Mouse (Mus musculus) forebrain, embryonic 14.5 days (tissue): Measurements from ENCODE around the gene Anxa4. TPM values are rescaled to one million over a fixed set of nuclear protein-coding genes. Genes with fewer than 3 reads are reported as not detected.

ENCODE experiments used
- ATAC-seq: fragments of 200-750 bp; cut with Nextera tagmentation; 2 replicates; pipeline ENCODE4 v1.8.0; 2017; ENCODE audit warnings: mild to moderate bottlenecking, moderate library complexity
- DNase-seq: peaks from one replicate; pipeline ENCODE4 v3.0.0-alpha.2; 2015; ENCODE audit warnings: low spot score
- H3K27ac ChIP-seq: fragments of 300-500 bp; sonication (generic); 2 replicates; pipeline ENCODE4 v1.5.1; 2014; ENCODE audit warnings: low read depth, mild to moderate bottlenecking, control low read depth, low read length, moderate library complexity
- H3K27me3 ChIP-seq: fragments of 300-500 bp; sonication (generic); replicated peaks from 2 replicates; pipeline ENCODE4 v1.6.1; 2014; ENCODE audit warnings: low read length, control low read depth, mixed read lengths; ENCODE audit not compliant: control insufficient read depth, insufficient read depth
- H3K36me3 ChIP-seq: fragments of 300-500 bp; sonication (generic); 2 replicates; pipeline ENCODE4 v1.6.1; 2014; ENCODE audit warnings: low read length, control low read depth; ENCODE audit not compliant: control insufficient read depth, insufficient read depth
- H3K4me1 ChIP-seq: fragments of 300-500 bp; sonication (generic); 2 replicates; pipeline ENCODE4 v1.6.1; 2014; ENCODE audit warnings: antibody characterized with exemption, low read length, control low read depth; ENCODE audit not compliant: control insufficient read depth, insufficient read depth
- H3K4me2 ChIP-seq: fragments of 300-500 bp; sonication (generic); 2 replicates; pipeline ENCODE4 v1.6.1; 2014; ENCODE audit warnings: mild to moderate bottlenecking, control low read depth, low read length
- H3K4me3 ChIP-seq: fragments of 300-500 bp; sonication (generic); 2 replicates; pipeline ENCODE4 v1.5.1; 2014; ENCODE audit warnings: low read depth, low read length, control low read depth
- H3K9ac ChIP-seq: fragments of 300-500 bp; sonication (generic); 2 replicates; pipeline ENCODE4 v1.6.1; 2014; ENCODE audit warnings: mild to moderate bottlenecking, low read length, control low read depth, moderate library complexity
- H3K9me3 ChIP-seq: fragments of 300-500 bp; sonication (generic); replicated peaks from 2 replicates; pipeline ENCODE4 v1.6.1; 2016; ENCODE audit warnings: low read length, control low read depth, mixed read lengths; ENCODE audit not compliant: control insufficient read depth
- WGBS: fragments of 180-500 bp; shearing (Covaris S2); extraction: QIAGEN DNeasy Blood & Tissue Kit; methylation state at CpG from one replicate; pipeline ENCODE4 v1.1.7; 2014; 5-methylcytosine and 5-hydroxymethylcytosine counted together
- polyA plus RNA-seq: library from polyadenylated mRNA; unstranded; fragments of >200 nt; fragmentation: Nextera tagmentation; extraction: Ambion mirVana; gene quantifications from 2 replicates; pipeline ENCODE4 v1.2.1, GENCODE M21; 2014

The Anxa4 gene
- polyA plus RNA-seq, 1 experiment from 2014 or later = 6.5 TPM

GRCm38 (mm10) chr6:86750961-86751360 lies 42.4 kb downstream of the Anxa4 start:
- Histone ChIP-seq H3K4me1 (no peaks in the 10 kb centered on the region), H3K36me3 (no peaks in the 10 kb centered on the region), H3K9me3 (no peaks in the 10 kb centered on the region), H3K4me2 (no peak overlapping the region), H3K4me3 (no peak overlapping the region), H3K9ac (no peak overlapping the region), H3K27me3 (no peaks in the 10 kb centered on the region), H3K27ac (no peak overlapping the region)
- 86% methylated on average over 4 of the region's 4 CpGs for WGBS
- no peak for ATAC-seq
- DNase-seq = no peak

DNA sequence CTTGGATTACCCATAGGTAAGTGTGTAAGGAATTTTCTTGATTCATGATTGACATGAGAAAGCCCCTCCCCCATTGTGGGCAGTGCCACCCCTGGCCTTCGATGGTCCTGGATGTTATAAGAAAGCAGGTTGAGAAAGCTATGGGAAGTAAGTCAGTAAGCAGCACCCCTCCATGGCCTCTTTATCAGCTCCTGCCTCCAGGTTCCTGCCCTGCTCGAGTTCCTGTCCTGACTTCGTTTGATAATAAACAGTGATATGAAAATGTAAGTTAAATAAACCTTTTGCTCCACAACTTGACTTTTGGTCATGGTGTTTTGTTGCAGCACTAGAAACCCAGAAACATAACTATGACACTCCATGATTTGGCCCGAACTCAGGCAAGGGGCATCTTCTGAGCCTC lies 43.6 kb downstream of the Anxa4 start:
- WGBS = 78% methylated on average over 4 of the region's 4 CpGs
- Histone ChIP-seq H3K27me3 (no peaks in the 10 kb centered on the region), H3K9ac (no peak overlapping the region), H3K36me3 (no peaks in the 10 kb centered on the region), H3K4me3 (no peak overlapping the region), H3K9me3 (no peaks in the 10 kb centered on the region), H3K4me1 (no peaks in the 10 kb centered on the region), H3K27ac (no peak overlapping the region), H3K4me2 (no peak overlapping the region)
- DNase-seq (no peak), ATAC-seq (no peak)

- Histone ChIP-seq H3K27me3 (no peaks in the 10 kb centered on the region), H3K4me2 (no peak overlapping the region), H3K27ac (no peak overlapping the region), H3K36me3 (no peaks in the 10 kb centered on the region), H3K9ac (no peak overlapping the region), H3K9me3 (no peaks in the 10 kb centered on the region; the same call in 1 of the 2 replicates), H3K4me1 (no peaks in the 10 kb centered on the region), H3K4me3 (no peak overlapping the region)
- ATAC-seq (no peak), DNase-seq (peak; percentile 77)
Measured at GRCm38 (mm10) chr6:86747171-86747570, 46.2 kb downstream of the Anxa4 start.

DNA sequence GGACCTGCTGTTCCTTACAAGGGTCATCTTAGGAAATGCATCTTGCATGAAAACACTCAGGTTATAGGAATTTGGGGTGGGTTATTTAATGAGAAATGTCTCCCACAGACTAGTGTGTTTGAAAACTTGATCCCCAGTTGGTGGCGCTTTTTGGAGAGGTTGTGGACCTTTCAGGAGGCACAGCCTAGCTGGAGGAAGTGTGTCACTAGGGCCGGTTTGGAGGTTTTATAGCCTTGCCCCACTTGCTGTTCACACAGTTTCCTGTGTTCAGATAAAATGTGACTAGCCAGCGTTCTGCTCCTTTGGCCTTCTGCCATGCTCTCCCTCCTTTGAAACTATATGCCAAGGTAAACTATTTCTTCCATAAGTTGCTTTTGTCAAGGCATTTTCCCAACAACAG lies 52.7 kb downstream of the Anxa4 start:
- ATAC-seq (no peak), DNase-seq (no peak)
- H3K9ac ChIP-seq = no peak overlapping the region
- H3K27ac ChIP-seq = no peak overlapping the region
- no peak overlapping the region for H3K4me3 ChIP-seq
- no peaks in the 10 kb centered on the region; the same call in 1 of the 2 replicates for H3K9me3 ChIP-seq
- H3K4me2 ChIP-seq = no peak overlapping the region
- WGBS = 46% methylated on average over 3 of the region's 3 CpGs
- no peaks in the 10 kb centered on the region for H3K36me3 ChIP-seq
- no peaks in the 10 kb centered on the region for H3K4me1 ChIP-seq
- H3K27me3 ChIP-seq = no peaks in the 10 kb centered on the region

DNA sequence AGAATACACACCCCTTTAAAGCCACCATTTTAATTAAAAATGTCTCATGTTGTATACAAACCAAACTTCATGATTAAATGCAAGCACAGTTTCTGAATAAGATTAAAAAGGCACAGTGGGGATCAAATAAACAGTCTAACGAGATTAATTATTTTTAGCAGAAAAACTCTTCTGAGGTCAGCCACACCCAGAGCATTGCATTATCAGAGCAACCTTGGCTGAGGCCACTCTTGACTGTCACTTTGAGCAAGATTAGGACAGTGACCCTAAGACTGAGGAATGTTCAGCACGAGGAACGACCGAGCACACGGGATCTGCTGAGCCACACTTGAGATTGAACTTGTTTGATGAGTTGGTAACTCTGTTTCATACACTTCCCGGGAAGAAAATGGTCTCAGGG lies 56.6 kb downstream of the Anxa4 start:
- ATAC-seq (no peak), DNase-seq (no peak)
- Histone ChIP-seq H3K4me2 (no peak overlapping the region), H3K27ac (no peak overlapping the region), H3K4me1 (peaks cover 6% of the 10 kb centered on the region; the same call in 1 of the 2 replicates), H3K4me3 (no peak overlapping the region), H3K9me3 (no peaks in the 10 kb centered on the region), H3K27me3 (no peaks in the 10 kb centered on the region), H3K9ac (no peak overlapping the region), H3K36me3 (no peaks in the 10 kb centered on the region)
- WGBS = 70% methylated on average over 6 of the region's 6 CpGs

GRCm38 (mm10) chr6:86736313-86736712 lies 57.1 kb downstream of the Anxa4 start:
- ATAC-seq (no peak), DNase-seq (peak; percentile 22)
- WGBS = 87% methylated on average over 4 of the region's 4 CpGs
- Histone ChIP-seq H3K4me3 (no peak overlapping the region), H3K27me3 (no peaks in the 10 kb centered on the region), H3K4me2 (no peak overlapping the region), H3K36me3 (no peaks in the 10 kb centered on the region), H3K9ac (no peak overlapping the region), H3K9me3 (no peaks in the 10 kb centered on the region), H3K27ac (no peak overlapping the region), H3K4me1 (peaks cover 6% of the 10 kb centered on the region; the same call in 1 of the 2 replicates)

GRCm38 (mm10) chr6:86733183-86733876 lies 60.1 kb downstream of the Anxa4 start, which contains the start of gene Gmcl1:
Gene Gmcl1, minus strand, starts transcription at chr6:86733383.
- Histone ChIP-seq H3K4me3 (peak within 1 kb of the TSS; percentile 96), H3K9ac (peak within 1 kb of the TSS; percentile 95), H3K27me3 (no peaks in the 10 kb centered on the region), H3K27ac (peak within 1 kb of the TSS; percentile 91), H3K36me3 (no peaks in the 10 kb centered on the region), H3K9me3 (no peaks in the 10 kb centered on the region), H3K4me1 (peaks cover 6% of the 10 kb centered on the region; the same call in 1 of the 2 replicates), H3K4me2 (peak within 1 kb of the TSS; percentile 76)
- ATAC-seq = peak; percentile 95
- DNase-seq = peak; percentile 98
- WGBS = 1% methylated on average over 58 of the region's 59 CpGs

- WGBS = under 1% methylated on average over 61 of the region's 62 CpGs
Measured at GRCm38 (mm10) chr6:86732276-86733173, 60.9 kb downstream of the Anxa4 start.

More at GRCm38 (mm10) chr6:86732276-86733173, 60.9 kb downstream of the Anxa4 start:
- peak; percentile 45 for DNase-seq
- Histone ChIP-seq H3K4me2 (peak overlapping the region; percentile 60), H3K27me3 (no peaks in the 10 kb centered on the region), H3K36me3 (no peaks in the 10 kb centered on the region), H3K4me3 (peak overlapping the region; percentile 96), H3K9ac (peak overlapping the region; percentile 95), H3K9me3 (no peaks in the 10 kb centered on the region), H3K27ac (peak overlapping the region; percentile 91), H3K4me1 (peaks cover 6% of the 10 kb centered on the region; the same call in 1 of the 2 replicates)
- ATAC-seq = peak; percentile 28; the same call in 1 of the 2 replicates
